ENCODE assay signal across 18 mouse cellular contexts in the genomic region with DNA sequence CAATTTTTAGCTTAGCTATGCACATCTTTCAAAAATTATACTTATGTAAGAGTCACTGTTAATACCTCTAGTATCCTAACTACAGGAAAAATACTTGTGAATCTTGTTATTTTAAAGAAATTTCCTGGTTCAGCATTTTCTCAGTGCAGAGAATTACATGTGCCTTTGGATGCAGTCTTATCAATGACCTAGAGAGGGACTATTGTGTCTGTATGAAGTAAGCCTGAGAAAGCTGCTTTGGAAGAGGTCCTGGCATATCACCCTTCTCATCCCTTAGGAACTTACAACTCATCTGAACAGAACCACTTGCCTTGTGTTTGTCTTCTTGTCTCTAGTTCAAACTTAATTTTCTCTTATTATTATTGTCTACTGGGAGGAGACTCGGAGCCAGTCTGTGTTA. TPM values are rescaled to one million over a fixed set of nuclear protein-coding genes. Genes with fewer than 3 reads are reported as not detected.
A peak's percentile ranks its signal among the peaks of the same experiment; 100 is the strongest.
DNase-seq lines count a peak whose midpoint lies in the region; ATAC-seq lines count a peak whose summit lies in the region.
"Had no signal": no experiment of that assay in that cellular context is flagged by ENCODE, and none has a peak within 500 bp of the region (broad histone marks: within the 10 kb centered on the region; RNA-seq: fewer than 3 reads in every experiment).

No protein-coding gene starts in this region.

- H3K4me2 ChIP-seq in hindbrain, embryonic 14.5 days (replicated peaks) = peak overlapping the region; percentile 94
- H3K4me2 ChIP-seq in hindbrain, embryonic 12.5 days (replicated peaks) = no peak overlapping the region
- H3K4me2 ChIP-seq in midbrain, embryonic 14.5 days (ENCODE audit: low read length) = peak overlapping the region; percentile 88
- H3K4me2 ChIP-seq in midbrain, embryonic 11.5 days = no peak overlapping the region
- H3K4me2 ChIP-seq: embryonic facial prominence, embryonic 13.5 days; kidney, embryonic 15.5 days; limb, embryonic 13.5 days; midbrain, embryonic 12.5 days had no signal

- peaks cover 10% of the 10 kb centered on the region for H3K4me1 ChIP-seq in hindbrain, embryonic 14.5 days (replicated peaks; ENCODE audit: control insufficient read depth, insufficient read depth, low read length)
- H3K4me1 ChIP-seq in hindbrain, embryonic 12.5 days = 0 out of 2 replicates have a peak, but pooled peaks cover 8% of the 10 kb centered on the region
- H3K4me1 ChIP-seq in midbrain, embryonic 14.5 days (ENCODE audit: control insufficient read depth, insufficient read depth, low read length) = peaks cover 4% of the 10 kb centered on the region; the same call in 1 of the 2 replicates
- peaks cover 7% of the 10 kb centered on the region for H3K4me1 ChIP-seq in midbrain, embryonic 11.5 days (ENCODE audit: control insufficient read depth, insufficient read depth, low read length)
- H3K4me1 ChIP-seq in limb, embryonic 10.5 days = peaks cover 21% of the 10 kb centered on the region

- H3K4me3 ChIP-seq in hindbrain, embryonic 14.5 days (replicated peaks; ENCODE audit: low read length) = peak overlapping the region; percentile 65; the same call in 1 of the 2 replicates
- H3K4me3 ChIP-seq in hindbrain, embryonic 12.5 days = no peak overlapping the region
- no peak overlapping the region for H3K4me3 ChIP-seq in midbrain, embryonic 14.5 days (replicated peaks; ENCODE audit: low read depth, low read length)
- H3K4me3 ChIP-seq in midbrain, embryonic 11.5 days (ENCODE audit: low read depth, low read length) = no peak overlapping the region
- no peak overlapping the region for H3K4me3 ChIP-seq in limb, embryonic 10.5 days
- H3K4me3 ChIP-seq: embryonic facial prominence, embryonic 13.5 days; kidney, embryonic 15.5 days; limb, embryonic 13.5 days; midbrain, embryonic 12.5 days had no signal

- no peaks in the 10 kb centered on the region for H3K27me3 ChIP-seq in hindbrain, embryonic 14.5 days (ENCODE audit: control insufficient read depth, insufficient read depth, low read length)
- H3K27me3 ChIP-seq in hindbrain, embryonic 12.5 days = no peaks in the 10 kb centered on the region
- H3K27me3 ChIP-seq in midbrain, embryonic 14.5 days (ENCODE audit: control insufficient read depth, insufficient read depth, low read length) = no peaks in the 10 kb centered on the region
- no peaks in the 10 kb centered on the region for H3K27me3 ChIP-seq in midbrain, embryonic 11.5 days (ENCODE audit: control insufficient read depth, insufficient read depth, low read length)
- no peaks in the 10 kb centered on the region for H3K27me3 ChIP-seq in limb, embryonic 10.5 days (ENCODE audit: low read depth, poor library complexity, severe bottlenecking)
- H3K27me3 ChIP-seq: embryonic facial prominence, embryonic 13.5 days; kidney, embryonic 15.5 days; limb, embryonic 13.5 days; midbrain, embryonic 12.5 days had no signal

- 77% methylated on average over 1 of the region's 1 CpGs for WGBS in hindbrain, embryonic 14.5 days
- WGBS in hindbrain, embryonic 12.5 days = 89% methylated on average over 1 of the region's 1 CpGs
- 87% methylated on average over 1 of the region's 1 CpGs for WGBS in midbrain, embryonic 14.5 days
- 85% methylated on average over 1 of the region's 1 CpGs for WGBS in midbrain, embryonic 11.5 days
- WGBS in limb, embryonic 10.5 days = 86% methylated on average over 1 of the region's 1 CpGs

- no peaks in the 10 kb centered on the region for H3K9me3 ChIP-seq in hindbrain, embryonic 14.5 days (ENCODE audit: control insufficient read depth, low read length)
- H3K9me3 ChIP-seq in hindbrain, embryonic 12.5 days (replicated peaks) = no peaks in the 10 kb centered on the region
- H3K9me3 ChIP-seq in midbrain, embryonic 14.5 days (ENCODE audit: control insufficient read depth, low read length) = no peaks in the 10 kb centered on the region
- no peaks in the 10 kb centered on the region for H3K9me3 ChIP-seq in midbrain, embryonic 11.5 days (ENCODE audit: control insufficient read depth, low read length)
- H3K9me3 ChIP-seq in limb, embryonic 10.5 days (replicated peaks) = no peaks in the 10 kb centered on the region
- H3K9me3 ChIP-seq: embryonic facial prominence, embryonic 13.5 days; kidney, embryonic 15.5 days; limb, embryonic 13.5 days; midbrain, embryonic 12.5 days had no signal

- ATAC-seq in hindbrain, embryonic 14.5 days (ENCODE audit: low FRiP score) = no peak
- ATAC-seq in hindbrain, embryonic 12.5 days (ENCODE audit: low FRiP score) = no peak
- ATAC-seq in midbrain, embryonic 14.5 days (ENCODE audit: low FRiP score, low TSS enrichment) = no peak
- no peak for ATAC-seq in midbrain, embryonic 11.5 days (ENCODE audit: low FRiP score)

- H3K36me3 ChIP-seq in hindbrain, embryonic 14.5 days (replicated peaks; ENCODE audit: control insufficient read depth, insufficient read depth) = no peaks in the 10 kb centered on the region
- H3K36me3 ChIP-seq in hindbrain, embryonic 12.5 days = no peaks in the 10 kb centered on the region
- H3K36me3 ChIP-seq in midbrain, embryonic 14.5 days (ENCODE audit: control insufficient read depth, insufficient read depth, low read length) = no peaks in the 10 kb centered on the region
- no peaks in the 10 kb centered on the region for H3K36me3 ChIP-seq in midbrain, embryonic 11.5 days (ENCODE audit: control insufficient read depth, insufficient read depth, low read length)
- no peaks in the 10 kb centered on the region for H3K36me3 ChIP-seq in limb, embryonic 10.5 days
- H3K36me3 ChIP-seq: embryonic facial prominence, embryonic 13.5 days; G1E; kidney, embryonic 15.5 days; limb, embryonic 13.5 days; midbrain, embryonic 12.5 days had no signal

- no peak overlapping the region for H3K9ac ChIP-seq in hindbrain, embryonic 14.5 days
- H3K9ac ChIP-seq in hindbrain, embryonic 12.5 days = no peak overlapping the region
- no peak overlapping the region for H3K9ac ChIP-seq in midbrain, embryonic 14.5 days (replicated peaks; ENCODE audit: low read length)
- no peak overlapping the region for H3K9ac ChIP-seq in midbrain, embryonic 11.5 days (ENCODE audit: low read length)
- H3K9ac ChIP-seq: embryonic facial prominence, embryonic 13.5 days; kidney, embryonic 15.5 days; limb, embryonic 13.5 days; midbrain, embryonic 12.5 days had no signal

- no peak overlapping the region for H3K27ac ChIP-seq in hindbrain, embryonic 14.5 days
- no peak overlapping the region for H3K27ac ChIP-seq in hindbrain, embryonic 12.5 days
- H3K27ac ChIP-seq in midbrain, embryonic 14.5 days (replicated peaks; ENCODE audit: low read depth, low read length) = no peak overlapping the region
- H3K27ac ChIP-seq in midbrain, embryonic 11.5 days (ENCODE audit: low read depth, low read length) = no peak overlapping the region
- H3K27ac ChIP-seq in limb, embryonic 10.5 days = no peak overlapping the region
- H3K27ac ChIP-seq: embryonic facial prominence, embryonic 13.5 days; kidney, embryonic 15.5 days; limb, embryonic 13.5 days; midbrain, embryonic 12.5 days had no signal

- DNase-seq in embryo, embryonic 10.5 days (ENCODE audit: low spot score) = peak; percentile 29
- DNase-seq in embryo, embryonic 9.5 days (ENCODE audit: extremely low spot score) = no peak
- no peak for DNase-seq in hindbrain, embryonic 14.5 days (ENCODE audit: low spot score)
- DNase-seq in midbrain, embryonic 14.5 days = peak; percentile 44
- DNase-seq in midbrain, embryonic 11.5 days (ENCODE audit: low spot score, missing footprints) = no peak
- DNase-seq in retina, postnatal 1 day = peak; percentile 24
- no peak for DNase-seq in limb, embryonic 10.5 days (ENCODE audit: low spot score)
- DNase-seq: cerebellum, adult 8-10 months; gastrocnemius, postnatal 14 days; heart, postnatal 4 days; right cerebral cortex, postnatal 4 days; thymus, postnatal 14 days had no signal

RNA-seq across cellular contexts. Expression of a gene that starts 3.6 kb away (rescaled TPM):
- 26.8 and 32.6 TPM in 2 replicates for polyA plus RNA-seq in hindbrain, embryonic 14.5 days (2014; fragmentation: Nextera tagmentation; extraction: Ambion mirVana)
- polyA plus RNA-seq in hindbrain, embryonic 12.5 days (2016; fragmentation: Nextera tagmentation; extraction: Ambion mirVana) = 31.0 and 31.9 TPM in 2 replicates
- polyA plus RNA-seq in midbrain, embryonic 14.5 days (2014; fragmentation: Nextera tagmentation; extraction: Ambion mirVana) = 26.4 and 26.6 TPM in 2 replicates
- 17.3 and 21.0 TPM in 2 replicates for polyA plus RNA-seq in midbrain, embryonic 11.5 days (2014; fragmentation: Nextera tagmentation; extraction: Ambion mirVana)
- 46.2 and 55.9 TPM in 2 replicates for polyA plus RNA-seq in limb, embryonic 10.5 days (2016; fragmentation: Nextera tagmentation; extraction: Ambion mirVana)

Comparison
In these comparisons a context has a peak if more than half of its experiments do, and no peak if none do; other contexts are left out.
1. DNase-seq: peak in embryo, embryonic 10.5 days (single experiment), midbrain, embryonic 14.5 days (single experiment) and retina, postnatal 1 day (single experiment); none in embryo, embryonic 9.5 days (single experiment), hindbrain, embryonic 14.5 days (single experiment), midbrain, embryonic 11.5 days (single experiment) and limb, embryonic 10.5 days (single experiment).
2. H3K4me2 ChIP-seq: peak in hindbrain, embryonic 14.5 days (single experiment) and midbrain, embryonic 14.5 days (single experiment); none in hindbrain, embryonic 12.5 days (single experiment) and midbrain, embryonic 11.5 days (single experiment).